Mouse (Mus musculus): Measurements from ENCODE around the gene Arl5a. TPM values are rescaled to one million over a fixed set of nuclear protein-coding genes. Genes with fewer than 3 reads are reported as not detected.

Gene Arl5a
- polyA plus RNA-seq, 1 experiment from 2014 or later: 57.0 TPM

- H3K27ac ChIP-seq (ENCODE audit: low read depth): no peak overlapping the region
- H3K4me3 ChIP-seq (ENCODE audit: low read depth, low read length): no peak overlapping the region
- no peaks in the 10 kb centered on the region for H3K4me1 ChIP-seq (replicated peaks; ENCODE audit: control insufficient read depth, insufficient read depth, low read length)
- DNase-seq (ENCODE audit: low spot score) (no peak), ATAC-seq (replicated peaks; ENCODE audit: low FRiP score, low TSS enrichment, low read depth) (no peak)
- no peak overlapping the region for H3K4me2 ChIP-seq (ENCODE audit: low read length)
- no peaks in the 10 kb centered on the region for H3K9me3 ChIP-seq (ENCODE audit: control insufficient read depth, low read length)
- no peaks in the 10 kb centered on the region for H3K27me3 ChIP-seq (replicated peaks; ENCODE audit: control insufficient read depth, insufficient read depth, low read length)
- no peak overlapping the region for H3K9ac ChIP-seq (ENCODE audit: low read length)
- 73% methylated on average over 1 of the region's 1 CpGs for WGBS
- no peaks in the 10 kb centered on the region for H3K36me3 ChIP-seq (ENCODE audit: control insufficient read depth, insufficient read depth, low read length)
These were observed 65.0 kb downstream of the Arl5a start for GRCm38 (mm10) chr2:52359722-52360121.

- H3K27me3 ChIP-seq (replicated peaks; ENCODE audit: control insufficient read depth, insufficient read depth, low read length): no peaks in the 10 kb centered on the region
- H3K9ac ChIP-seq (ENCODE audit: low read length): no peak overlapping the region
- no peaks in the 10 kb centered on the region for H3K9me3 ChIP-seq (ENCODE audit: control insufficient read depth, low read length)
- H3K27ac ChIP-seq (ENCODE audit: low read depth): no peak overlapping the region
- ATAC-seq (replicated peaks; ENCODE audit: low FRiP score, low TSS enrichment, low read depth) (no peak), DNase-seq (ENCODE audit: low spot score) (no peak)
- WGBS: 79% methylated on average over 5 of the region's 5 CpGs
- no peaks in the 10 kb centered on the region for H3K4me1 ChIP-seq (replicated peaks; ENCODE audit: control insufficient read depth, insufficient read depth, low read length)
- H3K4me2 ChIP-seq (ENCODE audit: low read length): no peak overlapping the region
- H3K36me3 ChIP-seq (ENCODE audit: control insufficient read depth, insufficient read depth, low read length): no peaks in the 10 kb centered on the region
- H3K4me3 ChIP-seq (ENCODE audit: low read depth, low read length): no peak overlapping the region
These were observed 66.5 kb downstream of the Arl5a start for GRCm38 (mm10) chr2:52358156-52358555.

GRCm38 (mm10) chr2:52351029-52351428, 73.7 kb downstream of the Arl5a start:
- no peak for DNase-seq (ENCODE audit: low spot score)
- H3K27ac ChIP-seq (ENCODE audit: low read depth): no peak overlapping the region
- H3K4me1 ChIP-seq (replicated peaks; ENCODE audit: control insufficient read depth, insufficient read depth, low read length): no peaks in the 10 kb centered on the region
- H3K4me2 ChIP-seq (ENCODE audit: low read length): no peak overlapping the region
- no peak overlapping the region for H3K4me3 ChIP-seq (ENCODE audit: low read depth, low read length)
- H3K9me3 ChIP-seq (ENCODE audit: control insufficient read depth, low read length): no peaks in the 10 kb centered on the region
- H3K9ac ChIP-seq (ENCODE audit: low read length): no peak overlapping the region
- no peaks in the 10 kb centered on the region for H3K27me3 ChIP-seq (replicated peaks; ENCODE audit: control insufficient read depth, insufficient read depth, low read length)
- H3K36me3 ChIP-seq (ENCODE audit: control insufficient read depth, insufficient read depth, low read length): no peaks in the 10 kb centered on the region
- ATAC-seq (replicated peaks; ENCODE audit: low FRiP score, low TSS enrichment, low read depth): no peak
- WGBS: 94% methylated on average over 1 of the region's 1 CpGs

Other genes with a start within 250 kb of the Arl5a start
- gene Neb, start 46.4 kb downstream of the Arl5a start, polyA plus RNA-seq (2014; fragmentation: Nextera tagmentation; extraction: Ambion mirVana): 0.07 and 0.35 TPM in 2 replicates

All from intestine, embryonic 14.5 days (tissue).